Mouse (Mus musculus): ENCODE measurements around the gene Adm.

The Adm gene

DNA sequence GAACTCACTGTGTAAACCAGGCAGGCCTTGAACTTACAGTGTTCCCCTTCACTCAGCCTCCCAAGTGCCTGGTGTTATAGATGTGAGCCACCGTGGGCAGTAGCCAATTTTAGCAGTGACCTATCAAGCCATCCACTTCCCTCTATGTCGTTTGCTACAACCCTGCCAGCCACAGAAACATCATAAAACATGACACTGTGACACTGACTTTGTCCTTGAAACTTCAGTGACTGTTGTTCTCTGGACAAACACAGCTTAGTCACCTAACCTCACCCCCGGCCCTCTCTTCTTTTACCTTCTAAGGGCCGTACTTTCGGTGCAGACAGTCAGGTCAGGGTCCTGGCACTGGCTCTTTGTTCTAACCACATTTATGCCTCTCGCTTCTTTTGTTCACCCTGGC lies 28.5 kb downstream of the Adm start:
- DNase-seq (ENCODE audit: low read depth in 2 of 2, low spot score in 2 of 2): no peak

DNA sequence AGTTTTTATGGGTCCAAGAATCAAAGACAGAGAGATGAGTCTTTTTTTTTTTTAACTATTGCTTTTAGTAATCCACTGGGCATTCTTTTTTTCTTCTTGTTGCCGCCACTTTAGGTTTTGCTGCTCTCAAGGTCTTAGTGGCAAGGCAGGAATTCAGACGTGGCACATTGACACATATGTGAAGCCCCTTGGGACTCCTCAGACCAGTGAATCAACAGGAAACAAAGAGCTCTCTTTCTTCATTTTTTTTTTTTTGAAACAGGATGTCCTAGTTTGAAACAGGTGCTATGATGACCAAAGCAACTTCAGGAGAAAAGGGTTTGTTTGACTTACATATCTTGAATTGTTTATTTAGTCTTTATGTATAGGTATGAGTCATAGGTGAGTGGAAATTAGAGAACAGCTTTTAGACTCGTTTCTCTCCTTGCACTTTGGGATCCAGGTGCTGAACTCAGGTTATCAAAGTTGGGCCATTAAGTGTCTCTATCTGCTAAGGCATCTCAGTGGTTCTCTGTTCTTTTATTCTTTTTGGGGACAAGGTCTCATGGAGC lies 31.0 kb downstream of the Adm start:
- no peak for DNase-seq (ENCODE audit: low read depth in 2 of 2, low spot score in 2 of 2)

DNA sequence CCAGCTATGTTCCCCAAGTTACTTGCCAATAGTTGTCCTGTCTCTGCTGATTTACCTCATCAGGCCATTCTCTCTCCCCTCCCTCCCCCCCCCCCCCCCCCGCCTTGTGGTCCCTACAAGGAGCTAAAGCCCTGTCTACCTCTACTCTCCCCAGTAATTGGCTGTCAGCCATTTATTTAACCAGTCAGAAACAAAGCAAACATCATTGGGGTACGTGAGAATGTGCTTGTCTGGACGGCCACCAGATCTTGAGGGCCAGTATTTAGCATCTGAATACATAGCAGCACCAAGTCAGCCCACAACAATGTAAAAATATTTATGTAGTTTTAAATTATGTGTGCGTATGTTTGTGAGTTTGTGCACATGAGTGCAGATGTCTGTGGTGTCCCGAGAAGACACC lies 39.1 kb downstream of the Adm start:
- DNase-seq (ENCODE audit: low read depth in 2 of 2, low spot score in 2 of 2): no peak

DNA sequence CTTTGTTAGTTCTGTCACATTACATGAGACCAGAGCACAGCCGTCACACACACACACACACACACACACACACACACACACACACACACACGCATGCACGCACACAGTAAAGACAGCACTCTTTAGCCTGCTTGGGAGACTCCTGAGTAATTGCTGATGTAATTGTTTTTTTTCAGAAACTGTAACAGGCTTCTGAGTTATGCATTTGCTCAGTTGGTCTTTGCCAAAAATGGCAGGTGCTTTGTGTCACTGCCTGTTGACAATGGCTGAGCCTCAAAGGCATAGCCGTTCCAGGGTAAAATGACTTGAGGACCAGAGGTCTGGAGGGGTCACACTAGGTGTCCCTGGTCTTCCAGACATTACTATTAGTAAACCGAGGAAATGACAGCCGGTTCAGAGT lies 40.8 kb downstream of the Adm start:
- no peak for DNase-seq (ENCODE audit: low read depth in 2 of 2, low spot score in 2 of 2)

DNA sequence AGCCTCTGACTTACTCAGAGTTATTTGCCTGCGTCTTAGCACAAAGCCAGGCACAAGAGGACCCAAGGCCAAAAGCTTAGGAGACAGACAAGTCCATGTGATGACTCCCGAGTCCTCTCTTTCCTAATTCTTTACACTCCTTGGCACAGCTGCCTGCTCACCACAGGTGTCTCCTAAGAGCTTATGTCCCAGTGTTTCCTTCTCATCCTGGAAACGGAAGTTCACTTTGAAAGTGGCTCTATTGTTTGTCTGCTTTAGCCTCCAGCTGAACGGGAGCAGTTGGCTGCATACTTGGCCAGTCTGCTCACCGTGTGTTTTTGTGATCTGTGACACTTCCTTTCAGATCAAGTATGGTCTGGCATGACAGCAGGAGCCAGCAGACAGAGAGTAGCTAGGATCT lies 41.3 kb downstream of the Adm start:
- DNase-seq (ENCODE audit: low read depth in 2 of 2, low spot score in 2 of 2): no peak

DNA sequence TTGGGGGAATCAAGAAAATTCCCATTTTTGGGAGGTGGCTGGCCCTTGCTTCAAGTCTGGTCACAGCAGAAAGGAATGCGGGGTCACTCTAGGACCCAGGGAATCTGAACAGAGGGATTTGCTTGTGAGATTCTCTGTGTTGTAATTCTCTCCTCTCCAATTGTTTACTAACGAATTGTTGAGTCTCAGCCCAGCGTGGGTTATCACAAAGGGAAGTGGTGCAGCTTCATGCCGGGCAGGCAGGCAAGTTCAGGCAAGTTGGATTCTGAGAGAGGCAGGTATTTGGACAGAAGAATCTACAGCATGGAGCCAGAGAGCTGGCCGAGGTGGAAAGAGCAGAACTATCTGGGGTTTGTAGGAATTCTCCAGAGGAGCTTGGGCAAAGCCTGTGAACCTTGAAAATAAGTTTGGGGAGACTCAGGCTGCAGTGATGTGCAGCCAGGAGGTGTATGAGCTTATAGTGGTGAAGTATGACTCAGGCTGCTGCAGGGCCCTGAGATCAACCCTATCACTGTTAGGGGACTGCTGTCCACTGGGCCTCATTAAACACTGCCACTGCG lies 43.7 kb downstream of the Adm start:
- DNase-seq (ENCODE audit: low read depth in 2 of 2, low spot score in 2 of 2): no peak
